Mouse (Mus musculus): ENCODE results near the gene Mepce.
A peak's percentile ranks its signal among the peaks of the same experiment; 100 is the strongest.

DNA sequence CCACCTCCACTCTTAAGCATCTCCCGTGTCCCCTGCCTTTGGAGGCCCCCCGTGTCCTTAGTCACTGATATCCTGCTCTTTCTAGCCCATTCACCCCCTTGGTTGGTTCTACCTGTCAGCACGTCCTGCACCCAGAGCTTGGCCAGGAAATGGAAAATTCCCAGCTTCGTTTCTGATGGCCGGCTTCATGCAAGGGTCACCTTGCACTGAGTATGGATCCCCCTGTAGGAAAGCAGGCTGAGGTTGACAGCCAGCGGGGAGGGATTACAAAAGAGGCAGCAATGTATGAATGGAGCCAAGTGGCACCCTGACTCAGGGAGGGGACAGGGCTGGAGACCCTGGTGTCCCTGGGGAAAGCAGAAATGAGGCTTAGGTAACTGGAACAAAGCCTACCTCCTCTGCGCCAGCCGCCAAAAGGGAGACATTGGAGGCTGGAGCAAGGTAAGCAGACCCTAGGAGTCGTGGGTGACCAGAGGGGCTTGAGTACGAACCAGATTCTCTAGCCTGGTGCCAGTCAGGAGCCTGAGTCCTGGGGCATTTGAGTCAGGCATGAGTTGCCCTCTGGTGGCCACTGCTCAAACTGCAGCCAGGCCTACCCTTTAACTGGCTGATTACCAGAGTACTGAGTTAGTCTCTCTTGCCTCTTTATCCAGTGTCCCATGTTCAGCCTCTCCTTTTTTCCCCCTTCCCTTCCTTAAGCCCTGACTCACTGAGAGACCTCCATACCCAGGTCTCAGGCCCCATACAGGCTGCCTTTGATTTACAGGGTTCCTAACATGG lies 30.4 kb downstream of the Mepce start:
- TF ChIP-seq POLR2A (IDR thresholded peaks at IDR 0.05; ENCODE audit: extremely low read depth, insufficient read depth, low read length) (no peak), CTCF (IDR thresholded peaks at IDR 0.05; ENCODE audit: low read depth, low read length) (peak; percentile 97)

Data from liver, adult 2 months (tissue).